Mouse (Mus musculus) splenic B cell, adult 2 months (primary cell): ENCODE results near the gene Adamts18.

Experiments
- DNase-seq: peaks from one replicate; pipeline ENCODE4 v3.0.0-alpha.2; 2011; ENCODE audit warnings: low read depth, low spot score
- H3K27me3 ChIP-seq: 2 replicates; pipeline ENCODE4 v1.6.1; 2012; ENCODE audit warnings: mild to moderate bottlenecking, low read length, moderate library complexity, mixed read lengths; ENCODE audit not compliant: control insufficient read depth, poor library complexity, insufficient read depth, severe bottlenecking
- H3K36me3 ChIP-seq: 2 replicates; pipeline ENCODE4 v1.6.1; 2012; ENCODE audit warnings: mild to moderate bottlenecking, low read length, moderate library complexity, mixed read lengths; ENCODE audit not compliant: control insufficient read depth, poor library complexity, insufficient read depth, severe bottlenecking

Gene Adamts18

DNA sequence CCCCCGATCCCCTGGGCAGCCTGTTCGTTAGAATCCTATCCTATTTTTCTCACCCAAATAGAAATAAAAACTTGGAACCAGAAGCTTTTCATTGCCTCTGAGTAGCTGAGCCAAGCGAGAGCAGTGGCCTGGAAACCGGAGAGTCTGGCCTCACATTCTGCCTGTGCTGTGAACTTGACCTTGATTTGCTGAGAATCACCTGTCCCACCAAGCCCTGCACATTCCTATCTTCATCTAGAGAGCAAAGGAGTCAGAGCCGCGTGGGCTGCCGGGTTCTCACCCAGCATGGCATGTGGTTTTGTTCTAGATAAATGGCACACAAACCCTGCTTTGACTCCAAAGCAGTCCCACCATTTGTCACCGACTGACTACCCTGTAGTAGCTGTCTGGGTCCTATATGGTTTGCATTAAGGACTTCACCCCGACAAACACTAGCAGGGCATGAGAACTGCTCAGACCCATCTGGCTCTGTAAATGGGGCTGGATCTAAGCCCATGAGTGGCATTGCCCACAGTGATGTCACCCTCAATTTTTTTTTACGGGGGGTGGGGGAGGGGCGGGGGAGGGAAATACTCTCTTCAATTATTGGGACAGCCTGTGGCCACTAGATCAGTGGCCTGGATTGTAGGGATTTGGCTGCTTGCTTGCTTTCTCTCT, 175.8 kb downstream of the Adamts18 start:
- H3K36me3 ChIP-seq: no peaks in the 10 kb centered on the region
- no peaks in the 10 kb centered on the region for H3K27me3 ChIP-seq
- DNase-seq: no peak

DNA sequence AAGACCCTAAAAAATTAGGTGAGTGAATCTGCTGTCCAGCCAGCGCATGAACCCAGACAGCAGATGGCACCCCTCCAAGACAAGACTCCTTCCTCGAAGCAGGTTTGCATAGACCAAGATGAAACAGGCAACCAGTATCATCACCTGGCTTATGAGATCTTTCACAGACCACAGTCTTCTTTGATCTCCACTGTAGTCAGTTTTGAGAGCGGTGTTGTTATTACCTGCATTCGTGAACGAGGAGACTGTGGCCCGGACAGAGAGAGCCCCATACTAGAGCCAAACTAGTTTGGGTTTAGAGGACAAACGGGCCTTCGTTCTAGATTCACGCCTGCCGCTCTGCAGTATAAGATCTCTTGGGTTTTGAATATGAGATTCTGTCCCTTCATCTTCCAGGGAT, 178.6 kb downstream of the Adamts18 start:
- Histone ChIP-seq H3K27me3 (no peaks in the 10 kb centered on the region), H3K36me3 (no peaks in the 10 kb centered on the region)
- no peak for DNase-seq

DNA sequence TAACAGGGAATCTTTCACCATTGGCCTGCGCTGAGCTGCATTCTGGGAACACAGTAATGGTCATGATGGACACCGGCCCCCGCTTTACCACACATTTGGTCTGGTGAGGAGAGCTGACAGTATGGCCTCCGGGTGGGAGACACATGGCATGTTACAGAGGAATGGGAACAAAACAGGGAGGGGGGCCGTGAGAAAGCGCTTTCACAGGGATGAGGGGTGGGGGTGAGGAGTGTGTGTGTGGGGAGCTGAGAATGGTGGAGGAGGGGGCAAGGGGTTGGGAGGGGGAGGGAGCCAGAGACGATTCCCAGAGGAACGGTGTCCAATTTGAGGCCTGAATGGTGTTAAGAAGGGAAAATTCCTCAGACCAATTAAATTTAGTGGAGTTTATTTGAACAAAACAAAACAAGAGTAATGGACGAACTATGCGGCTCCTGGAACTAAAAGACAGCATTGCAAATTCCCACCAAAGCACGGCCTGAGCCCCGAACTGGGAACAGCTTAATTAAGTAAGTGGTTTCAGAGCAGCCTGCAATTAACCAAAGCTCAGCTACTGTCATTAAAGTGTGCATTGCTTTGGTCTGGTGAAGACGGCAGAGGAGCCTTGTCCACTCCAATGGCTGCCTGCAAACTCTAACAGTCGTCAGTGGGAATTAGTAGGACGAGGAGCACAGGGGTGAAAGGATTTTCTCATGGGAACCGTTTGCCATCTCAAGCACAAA, 181.7 kb downstream of the Adamts18 start:
- DNase-seq: no peak
- no peaks in the 10 kb centered on the region for H3K36me3 ChIP-seq
- H3K27me3 ChIP-seq: no peaks in the 10 kb centered on the region

DNA sequence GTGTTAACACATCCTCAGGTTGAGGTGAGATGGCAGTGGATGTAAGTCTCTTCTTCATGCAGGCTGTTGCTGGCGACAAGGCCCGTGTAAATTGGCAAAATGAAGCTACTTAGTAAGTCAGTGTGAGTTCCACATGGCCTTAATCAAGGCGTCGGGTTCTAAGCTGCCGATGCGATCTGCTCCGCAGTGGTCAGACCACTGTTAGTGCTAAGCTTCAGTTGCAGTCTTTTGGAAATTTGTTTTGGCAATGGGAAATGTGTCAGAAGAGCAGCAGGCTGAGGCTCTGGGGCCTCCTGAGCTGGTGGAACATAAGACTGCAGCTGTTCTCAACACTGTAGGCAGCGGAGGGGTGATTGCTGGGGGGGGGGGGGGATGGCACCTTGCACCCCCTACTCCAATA, 182.6 kb downstream of the Adamts18 start:
- no peak for DNase-seq
- no peaks in the 10 kb centered on the region for H3K36me3 ChIP-seq

DNA sequence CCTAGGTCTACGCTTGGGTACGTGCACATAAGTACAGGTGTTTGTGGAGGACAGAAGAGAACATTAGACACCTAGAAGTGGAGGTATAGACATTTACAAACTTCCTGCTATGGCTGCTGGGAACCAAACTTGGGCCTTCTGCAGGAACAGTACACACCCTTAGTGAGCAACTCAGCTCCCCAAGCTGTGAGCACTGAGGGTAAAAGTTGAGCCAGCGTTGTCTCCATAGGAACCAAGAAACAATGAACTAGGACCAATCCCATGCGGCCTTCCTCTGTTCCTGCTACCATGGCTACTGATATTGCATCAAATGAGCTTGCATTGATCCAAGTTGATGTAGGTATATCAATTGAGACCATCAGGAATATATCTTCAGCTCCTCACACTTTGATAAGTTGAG, 183.5 kb downstream of the Adamts18 start:
- Histone ChIP-seq H3K27me3 (no peaks in the 10 kb centered on the region), H3K36me3 (no peaks in the 10 kb centered on the region)
- DNase-seq: no peak

More for the DNA sequence above, 182.6 kb downstream of the Adamts18 start:
- H3K27me3 ChIP-seq: no peaks in the 10 kb centered on the region

DNA sequence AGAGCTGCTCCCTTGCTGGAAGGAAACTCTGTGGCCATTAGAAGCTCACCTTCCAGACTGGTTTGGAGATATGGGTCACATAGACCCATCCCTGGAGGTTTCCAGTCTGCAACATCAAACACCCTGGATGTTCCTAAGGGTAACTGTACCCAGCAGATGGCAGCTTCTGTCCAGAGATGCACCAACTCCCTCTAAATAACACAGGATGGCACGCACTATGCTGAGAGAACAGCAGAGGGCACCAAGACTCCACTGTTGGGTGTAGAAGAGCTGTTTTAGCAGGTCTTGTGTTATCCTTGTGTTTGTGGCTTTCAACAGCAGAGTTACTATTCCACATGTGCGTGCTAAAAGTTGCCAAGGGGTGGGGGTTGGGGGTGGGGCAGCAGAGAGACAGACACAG, 184.0 kb downstream of the Adamts18 start:
- peak; percentile 32 for DNase-seq
- Histone ChIP-seq H3K36me3 (no peaks in the 10 kb centered on the region), H3K27me3 (no peaks in the 10 kb centered on the region)

DNA sequence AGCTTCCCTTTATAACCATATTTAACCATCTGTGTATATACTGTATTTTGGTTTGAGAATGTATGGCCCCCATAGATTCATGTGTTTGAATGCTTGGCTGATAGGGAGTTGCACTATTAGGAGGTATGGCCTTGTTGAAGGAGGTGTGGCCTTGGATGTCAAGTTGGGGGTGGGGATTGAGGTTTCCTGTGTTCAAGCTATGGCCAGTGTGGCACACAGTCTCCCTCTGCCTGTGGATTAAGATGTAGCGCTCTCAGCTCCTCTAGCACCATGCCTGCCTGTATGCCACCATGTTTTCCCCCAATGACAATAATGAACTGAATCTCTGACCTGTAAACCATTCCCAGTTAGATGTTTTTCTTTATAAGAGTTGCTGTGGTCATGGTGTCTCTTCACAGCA, 188.4 kb downstream of the Adamts18 start:
- Histone ChIP-seq H3K27me3 (no peaks in the 10 kb centered on the region), H3K36me3 (no peaks in the 10 kb centered on the region)
- no peak for DNase-seq

DNA sequence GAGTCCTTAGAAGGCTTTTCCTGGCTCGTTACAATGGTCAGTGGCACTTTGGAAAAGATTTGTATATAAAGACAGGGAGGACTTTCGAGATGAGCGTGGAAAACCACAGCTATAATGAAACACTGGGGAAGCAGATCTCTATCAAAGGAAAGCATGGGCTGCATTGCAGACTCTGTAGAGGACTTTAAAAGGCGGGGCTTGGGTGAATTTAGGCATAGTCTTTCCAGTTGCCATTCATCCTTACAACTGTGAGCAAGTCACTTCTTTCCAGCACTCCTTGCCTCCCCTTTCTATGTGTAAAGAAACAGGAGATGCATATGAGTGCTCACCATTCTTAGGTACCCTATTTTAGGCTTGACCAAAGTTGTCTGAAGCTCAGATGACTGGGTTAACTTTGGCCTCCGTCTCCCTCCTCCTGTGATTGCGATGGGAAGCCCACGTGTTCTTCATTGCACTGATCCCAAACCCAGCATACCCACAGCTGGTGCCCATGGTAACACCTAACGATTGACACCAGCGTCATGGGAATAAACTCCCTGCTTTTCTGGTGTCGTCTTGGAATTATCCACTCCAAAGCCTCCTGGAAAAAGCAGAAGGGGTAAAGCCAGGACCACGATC, 191.7 kb downstream of the Adamts18 start:
- H3K36me3 ChIP-seq: no peaks in the 10 kb centered on the region
- DNase-seq: no peak
- no peaks in the 10 kb centered on the region for H3K27me3 ChIP-seq

DNA sequence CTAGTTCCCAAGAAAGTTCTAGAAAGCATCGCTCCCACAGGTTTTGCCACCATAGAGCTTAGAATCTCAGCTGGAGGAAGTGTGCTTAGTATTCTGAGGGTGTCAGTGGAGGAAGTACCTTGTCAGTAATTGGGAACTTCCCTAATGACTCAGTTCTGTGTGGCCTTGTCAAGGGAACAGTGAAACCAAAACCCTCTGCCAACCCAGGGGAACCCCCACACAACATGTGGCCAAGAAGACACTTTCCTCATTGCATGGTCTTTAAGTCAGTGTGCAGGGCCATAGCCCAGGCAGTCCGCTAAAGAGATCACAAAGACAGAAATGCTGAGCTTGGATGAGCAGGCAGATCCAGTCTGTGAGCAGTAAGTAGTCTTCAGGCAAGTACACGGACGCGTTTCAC, 192.4 kb downstream of the Adamts18 start:
- no peaks in the 10 kb centered on the region for H3K36me3 ChIP-seq
- DNase-seq: peak; percentile 66

DNA sequence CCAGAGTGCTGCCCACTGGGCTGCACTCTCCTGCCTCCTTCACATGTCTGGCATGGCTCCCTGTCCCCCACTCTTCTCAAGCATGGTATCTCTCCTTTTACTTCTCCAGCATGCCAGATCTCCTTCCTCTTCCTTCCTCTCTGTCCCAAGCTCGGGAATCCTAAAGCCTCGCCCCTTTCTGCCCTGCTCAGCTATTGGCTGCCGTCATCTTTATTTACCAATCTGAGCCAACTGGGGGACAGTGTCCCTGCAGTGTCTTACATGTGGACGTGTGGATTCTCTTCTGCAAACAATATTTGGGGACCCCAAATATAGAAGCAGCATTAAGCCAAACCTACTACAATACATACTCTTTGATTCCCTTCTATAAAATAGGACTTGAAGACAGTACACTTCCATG, 195.4 kb downstream of the Adamts18 start:
- no peak for DNase-seq
- no peaks in the 10 kb centered on the region for H3K36me3 ChIP-seq
- no peaks in the 10 kb centered on the region for H3K27me3 ChIP-seq

More for the DNA sequence above, 192.4 kb downstream of the Adamts18 start:
- no peaks in the 10 kb centered on the region for H3K27me3 ChIP-seq

DNA sequence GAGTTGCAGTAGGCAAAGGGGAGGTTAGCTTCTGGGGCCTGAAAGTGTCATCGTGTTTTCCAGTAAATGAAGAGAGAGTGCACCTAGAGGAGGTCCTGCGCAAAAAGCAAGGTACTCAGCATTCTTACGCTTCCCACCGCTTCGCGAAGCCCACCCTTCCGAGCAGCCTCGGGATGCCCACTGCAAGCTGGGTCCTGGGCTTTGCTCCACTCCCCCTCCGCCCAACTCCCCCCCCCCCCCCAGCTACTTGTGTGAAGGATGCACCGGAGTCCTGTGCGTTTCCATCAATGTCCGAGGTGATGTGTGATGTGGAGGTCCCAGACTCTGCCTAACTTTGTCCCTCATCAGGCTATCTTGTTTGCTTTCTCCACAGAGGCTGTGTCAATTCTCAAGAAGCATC, 196.1 kb downstream of the Adamts18 start:
- Histone ChIP-seq H3K36me3 (no peaks in the 10 kb centered on the region), H3K27me3 (no peaks in the 10 kb centered on the region)
- DNase-seq: no peak
